Mouse (Mus musculus) MEL (cell line): ENCODE measurements at regions not wholly inside any gene's neighbourhood (a gene's known extent, or its start where the extent isn't known, plus 50 kb on each side); places are given as distances from the start of the nearest gene placed in this dataset.

Source experiments
- DNase-seq: peaks from one replicate; pipeline ENCODE4 v3.0.0; 2011; ENCODE audit warnings: low read depth, low spot score
- H3K27ac ChIP-seq: 2 replicates; pipeline ENCODE4 v1.5.1; 2012; ENCODE audit warnings: low read depth, mild to moderate bottlenecking, control low read depth, low read length, moderate library complexity; ENCODE audit not compliant: control insufficient read depth
- H3K27me3 ChIP-seq, 2 experiments: fragments of 150-350 bp in 1 of 2; sonication (generic) in 1 of 2; 2 replicates each; pipeline ENCODE4 v1.6.1; 2012; ENCODE audit warnings: low read length in 2 of 2, mild to moderate bottlenecking in 2 of 2, improper control_type of control experiment in 1 of 2, moderate library complexity in 1 of 2; ENCODE audit not compliant: insufficient read depth in 2 of 2, control insufficient read depth in 1 of 2
- H3K36me3 ChIP-seq, 2 experiments: 2 replicates each; pipeline ENCODE4 v1.6.1; 2012 to 2014; ENCODE audit warnings: low read length in 2 of 2, improper control_type of control experiment in 1 of 2, inconsistent platforms in 1 of 2, mild to moderate bottlenecking in 1 of 2; ENCODE audit not compliant: insufficient read depth in 2 of 2, control insufficient read depth in 1 of 2
- H3K4me1 ChIP-seq, 2 experiments: fragments of 150-350 bp in 1 of 2; sonication (generic) in 1 of 2; 2 replicates each; pipeline ENCODE4 v1.6.1; 2012; ENCODE audit warnings: low read length in 2 of 2, improper control_type of control experiment in 1 of 2, mild to moderate bottlenecking in 1 of 2; ENCODE audit not compliant: insufficient read depth in 2 of 2, control insufficient read depth in 1 of 2
- H3K4me3 ChIP-seq, 2 experiments: fragments of 150-350 bp in 1 of 2; sonication (generic) in 1 of 2; 2 replicates each; pipeline ENCODE4 v1.5.1; 2012; ENCODE audit warnings: low read depth in 2 of 2, low read length in 2 of 2, mild to moderate bottlenecking in 2 of 2, moderate library complexity in 2 of 2, control low read depth in 1 of 2, improper control_type of control experiment in 1 of 2; ENCODE audit not compliant: control insufficient read depth in 1 of 2, insufficient read depth in 1 of 2
- H3K79me2 ChIP-seq: 2 replicates; pipeline ENCODE4 v1.6.1; 2012; ENCODE audit warnings: mild to moderate bottlenecking, low read length, moderate library complexity; ENCODE audit not compliant: control insufficient read depth, poor library complexity, insufficient read depth
- H3K9ac ChIP-seq: 2 replicates; pipeline ENCODE4 v1.6.1; 2012; ENCODE audit warnings: low read depth, mild to moderate bottlenecking, control low read depth, low read length, moderate library complexity; ENCODE audit not compliant: control insufficient read depth, poor library complexity, severe bottlenecking
- H3K9me3 ChIP-seq: fragments of 150-350 bp; sonication (generic); replicated peaks from 2 replicates; pipeline ENCODE4 v1.6.1; 2012; ENCODE audit warnings: mild to moderate bottlenecking, low read length, improper control_type of control experiment, moderate library complexity; ENCODE audit not compliant: insufficient read depth
- BHLHE40 ChIP-seq: IDR thresholded peaks from 2 replicates; pipeline ENCODE4 v1.6.1; 2012; ENCODE audit warnings: low read depth, mild to moderate bottlenecking, inconsistent platforms, low read length, improper control_type of control experiment, borderline replicate concordance
- CHD1 ChIP-seq: IDR thresholded peaks from 2 replicates; pipeline ENCODE4 v1.6.1; 2012; ENCODE audit warnings: low read depth, mild to moderate bottlenecking, inconsistent platforms, low read length, improper control_type of control experiment
- CHD2 ChIP-seq: IDR thresholded peaks from 2 replicates; pipeline ENCODE4 v1.6.1; 2011; ENCODE audit warnings: low read length, improper control_type of control experiment
- CTCF ChIP-seq, 3 experiments: IDR thresholded peaks in 2 of 3; conservative IDR thresholded peaks in 1 of 3; 2 replicates each; pipeline ENCODE4 v1.5.1; 2011 to 2012; ENCODE audit warnings: low read length in 3 of 3, low read depth in 2 of 3, mild to moderate bottlenecking in 2 of 3, improper control_type of control experiment in 1 of 3, inconsistent platforms in 1 of 3, mixed read lengths in 1 of 3, moderate library complexity in 1 of 3; ENCODE audit not compliant: control insufficient read depth in 1 of 3, insufficient read depth in 1 of 3, poor library complexity in 1 of 3, severe bottlenecking in 1 of 3
- E2F4 ChIP-seq: IDR thresholded peaks from 2 replicates; pipeline ENCODE4 v1.6.1; 2011; ENCODE audit warnings: low read depth, low read length, improper control_type of control experiment, borderline replicate concordance
- EP300 ChIP-seq, 2 experiments: IDR thresholded peaks; 2 replicates each; pipeline ENCODE4 v1.6.1; 2011; ENCODE audit warnings: improper control_type of control experiment in 2 of 2, low read length in 2 of 2, low read depth in 1 of 2, mild to moderate bottlenecking in 1 of 2
- GABPA ChIP-seq: IDR thresholded peaks from 2 replicates; pipeline ENCODE4 v1.6.1; 2012; ENCODE audit warnings: low read depth, mild to moderate bottlenecking, inconsistent platforms, low read length, improper control_type of control experiment, moderate library complexity
- JUND ChIP-seq: IDR thresholded peaks from 2 replicates; pipeline ENCODE4 v1.6.1; 2011; ENCODE audit warnings: low read depth, mild to moderate bottlenecking, improper control_type of control experiment, low read length
- KAT2A ChIP-seq: conservative IDR thresholded peaks from 2 replicates; pipeline ENCODE4 v1.6.1; 2012; ENCODE audit warnings: low read depth, low read length, improper control_type of control experiment, inconsistent platforms
- MAZ ChIP-seq: IDR thresholded peaks from 2 replicates; pipeline ENCODE4 v1.6.1; 2012; ENCODE audit warnings: low read depth, mild to moderate bottlenecking, inconsistent platforms, low read length, improper control_type of control experiment
- MEF2A ChIP-seq: IDR thresholded peaks from 2 replicates; pipeline ENCODE4 v1.6.1; 2014; ENCODE audit warnings: low read depth, mild to moderate bottlenecking, inconsistent platforms, low read length, improper control_type of control experiment; ENCODE audit not compliant: poor library complexity, insufficient replicate concordance, severe bottlenecking; ENCODE audit errors: extremely low read depth
- MXI1 ChIP-seq: IDR thresholded peaks from 2 replicates; pipeline ENCODE4 v1.6.1; 2011; ENCODE audit warnings: mild to moderate bottlenecking, low read depth, low read length, improper control_type of control experiment
- NELFE ChIP-seq: IDR thresholded peaks from 2 replicates; pipeline ENCODE4 v1.6.1; 2011; ENCODE audit warnings: low read depth, low read length, improper control_type of control experiment
- POLR2A ChIP-seq, 2 experiments: IDR thresholded peaks; 2 replicates each; pipeline ENCODE4 v1.6.1; 2011 to 2012; ENCODE audit warnings: low read length in 2 of 2, mild to moderate bottlenecking in 2 of 2, control low read depth in 1 of 2, improper control_type of control experiment in 1 of 2, low read depth in 1 of 2, moderate library complexity in 1 of 2; ENCODE audit not compliant: control insufficient read depth in 1 of 2, insufficient read depth in 1 of 2, poor library complexity in 1 of 2
- POLR2AphosphoS5 ChIP-seq: IDR thresholded peaks from 2 replicates; pipeline ENCODE4 v1.6.1; 2012; ENCODE audit warnings: low read depth, borderline replicate concordance, mild to moderate bottlenecking, inconsistent platforms, low read length, moderate library complexity, mixed read lengths
- TBP ChIP-seq: IDR thresholded peaks from 2 replicates; pipeline ENCODE4 v1.8.0; 2011; ENCODE audit warnings: low read depth, low read length, improper control_type of control experiment
- USF1 ChIP-seq: IDR thresholded peaks from 2 replicates; pipeline ENCODE4 v1.6.1; 2014; ENCODE audit warnings: low read depth, mild to moderate bottlenecking, inconsistent platforms, low read length, improper control_type of control experiment, moderate library complexity
- USF2 ChIP-seq, 2 experiments: IDR thresholded peaks; 2 replicates each; pipeline ENCODE4 v1.6.1; 2011 to 2012; ENCODE audit warnings: improper control_type of control experiment in 2 of 2, low read length in 2 of 2, borderline replicate concordance in 1 of 2, inconsistent platforms in 1 of 2, low read depth in 1 of 2, mild to moderate bottlenecking in 1 of 2; ENCODE audit not compliant: insufficient read depth in 1 of 2
- ZC3H11A ChIP-seq: IDR thresholded peaks from 2 replicates; pipeline ENCODE4 v1.6.1; 2012; ENCODE audit warnings: low read depth, mild to moderate bottlenecking, inconsistent platforms, low read length, improper control_type of control experiment
- ZKSCAN1 ChIP-seq: IDR thresholded peaks from 2 replicates; pipeline ENCODE4 v1.6.1; 2012; ENCODE audit warnings: low read depth, mild to moderate bottlenecking, inconsistent platforms, low read length, improper control_type of control experiment, moderate library complexity
- ZNF384 ChIP-seq: IDR thresholded peaks from 2 replicates; pipeline ENCODE4 v1.6.1; 2012; ENCODE audit warnings: low read depth, mild to moderate bottlenecking, inconsistent platforms, low read length, improper control_type of control experiment

- H3K27me3 ChIP-seq, result no peaks in the 10 kb centered on the region; a peak in 1 of 4 replicates
Measured at GRCm38 (mm10) chr15:59158760-59159159, 269.7 kb downstream of the Gm49356 start.

DNA sequence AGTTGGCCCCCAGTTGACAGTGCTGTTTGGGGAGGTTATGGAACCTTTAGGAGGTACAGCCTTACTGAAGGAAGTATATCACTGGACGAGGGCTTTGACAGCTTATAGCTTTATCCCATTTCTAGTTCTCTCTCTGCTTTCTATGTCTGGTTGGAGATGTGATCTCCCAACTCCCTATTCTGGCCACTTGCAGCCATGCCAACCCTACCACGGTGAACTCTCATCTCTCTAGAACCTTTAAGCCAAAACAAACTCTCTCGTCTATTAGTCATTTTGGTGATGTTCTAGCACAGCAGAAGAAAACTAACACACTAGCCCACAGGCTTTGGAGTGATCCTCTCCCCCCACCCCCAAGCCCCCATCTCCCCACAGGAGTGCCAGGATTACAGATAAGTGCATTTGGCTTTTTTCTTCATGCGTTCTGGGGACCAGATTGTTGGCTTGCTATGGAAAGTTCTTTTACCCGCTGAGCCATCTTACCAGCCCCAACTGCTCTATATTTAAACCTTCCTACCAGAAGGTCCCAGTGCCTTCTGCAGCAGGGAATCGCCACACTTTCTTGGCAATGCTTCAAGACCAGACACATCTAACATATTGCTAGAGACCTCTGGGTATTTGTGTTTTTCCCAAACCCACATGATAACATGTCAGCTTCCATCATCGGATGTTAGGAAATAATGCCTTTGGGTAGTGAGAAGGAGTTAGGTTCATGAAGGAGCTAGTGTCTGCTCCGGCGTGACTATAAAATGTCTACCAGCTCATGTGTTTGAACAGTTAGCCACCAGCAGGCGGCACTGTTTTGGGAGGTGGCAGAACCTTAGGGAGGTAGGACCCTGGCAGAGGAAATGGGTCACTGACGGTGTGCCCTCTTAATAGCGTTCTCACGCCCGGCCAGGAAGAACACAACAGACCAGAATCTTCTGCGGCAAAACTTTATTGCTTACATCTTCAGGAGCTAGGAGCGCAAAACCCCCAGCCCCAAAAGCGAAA is 272.1 kb downstream of the Gm49356 start:
- no peak overlapping the region for H3K4me3 ChIP-seq
- H3K27ac ChIP-seq, result no peak overlapping the region
- H3K9ac ChIP-seq, result no peak overlapping the region
- no peak for DNase-seq
- H3K9me3 ChIP-seq, result no peaks in the 10 kb centered on the region
- H3K79me2 ChIP-seq, result no peaks in the 10 kb centered on the region
- no peaks in the 10 kb centered on the region for H3K4me1 ChIP-seq
- no peak for TF ChIP-seq MXI1
- no peak for TF ChIP-seq E2F4
- no peaks in the 10 kb centered on the region for H3K36me3 ChIP-seq
- H3K27me3 ChIP-seq, result no peaks in the 10 kb centered on the region; a peak in 1 of 4 replicates

More at GRCm38 (mm10) chr15:59158760-59159159, 269.7 kb downstream of the Gm49356 start:
- TF ChIP-seq MEF2A, result no peak
- no peak for TF ChIP-seq KAT2A
- no peak for TF ChIP-seq CHD2
- TF ChIP-seq, all 39 proteins: peak for 0
- Histone ChIP-seq H3K9me3 (no peaks in the 10 kb centered on the region), H3K36me3 (no peaks in the 10 kb centered on the region), H3K9ac (no peak overlapping the region), H3K79me2 (no peaks in the 10 kb centered on the region), H3K4me3 (no peak overlapping the region), H3K4me1 (no peaks in the 10 kb centered on the region), H3K27ac (no peak overlapping the region)
- no peak for DNase-seq

DNA sequence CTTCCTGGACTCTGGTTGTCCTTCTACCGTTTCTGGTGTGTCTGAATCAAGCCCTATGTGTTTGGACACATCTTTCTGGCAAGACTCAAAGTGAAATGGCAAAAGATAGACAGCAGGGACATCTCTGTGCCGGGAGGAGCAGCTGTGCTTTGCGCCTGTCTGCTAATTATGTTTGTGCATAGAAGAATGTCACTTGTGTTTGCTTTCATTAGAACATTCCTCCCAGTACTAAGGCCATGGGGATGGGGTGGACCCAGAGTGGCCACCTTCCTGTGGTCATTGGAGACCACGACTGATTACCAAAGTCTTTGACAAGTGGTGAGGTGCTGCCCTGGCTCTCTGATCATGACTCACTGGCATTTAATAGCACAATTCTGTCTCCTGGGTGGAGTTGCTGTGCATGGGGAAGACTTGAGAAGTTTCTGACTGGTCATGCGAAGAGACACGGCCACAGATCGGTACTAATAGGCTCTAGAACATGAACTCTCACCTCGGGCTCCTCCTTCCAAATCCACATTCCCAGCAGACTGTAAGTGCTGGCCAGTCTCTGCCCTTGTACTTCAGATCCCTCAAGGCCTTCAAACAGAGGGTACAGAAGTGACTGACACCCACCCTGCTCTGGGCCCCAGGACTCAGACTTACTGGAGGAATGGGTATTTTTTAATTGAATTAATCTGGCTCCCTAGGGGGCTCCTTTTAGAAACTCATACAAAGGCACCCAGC is 279.0 kb downstream of the Gm49356 start:
- DNase-seq, result no peak
- no peak overlapping the region for H3K27ac ChIP-seq
- H3K36me3 ChIP-seq, result no peaks in the 10 kb centered on the region
- peaks cover 0 to 2% of the 10 kb centered on the region in 2 experiments; a peak in 1 of 4 replicates for H3K27me3 ChIP-seq
- no peaks in the 10 kb centered on the region for H3K9me3 ChIP-seq
- H3K9ac ChIP-seq, result no peak overlapping the region
- TF ChIP-seq JUND (no peak), USF2 (IDR thresholded peaks at IDR 0.05; ENCODE audit: borderline replicate concordance in 1 of 2, insufficient read depth in 1 of 2, low read depth in 1 of 2, low read length in 2 of 2) (no peak), TBP (no peak), POLR2A (IDR thresholded peaks at IDR 0.05; ENCODE audit: control insufficient read depth in 1 of 2, insufficient read depth in 1 of 2, low read depth in 1 of 2, low read length in 2 of 2, poor library complexity in 1 of 2) (no peak), E2F4 (no peak), KAT2A (no peak), CHD1 (no peak), ZC3H11A (no peak), MAZ (no peak), ZNF384 (no peak), POLR2AphosphoS5 (no peak), MEF2A (no peak), BHLHE40 (no peak), NELFE (no peak), CTCF (IDR thresholded peaks at IDR 0.05 in 2 of 3, conservative IDR thresholded peaks at IDR 0.05 in 1 of 3; ENCODE audit: control insufficient read depth in 1 of 3, insufficient read depth in 1 of 3, low read depth in 2 of 3, low read length in 3 of 3, poor library complexity in 1 of 3, severe bottlenecking in 1 of 3) (no peak), EP300 (IDR thresholded peaks at IDR 0.05; ENCODE audit: low read depth in 1 of 2, low read length in 2 of 2) (no peak), ZKSCAN1 (no peak), GABPA (no peak), USF1 (no peak)
- no peaks in the 10 kb centered on the region for H3K79me2 ChIP-seq
- H3K4me1 ChIP-seq, result no peaks in the 10 kb centered on the region
- H3K4me3 ChIP-seq, result no peak overlapping the region
